Mouse (Mus musculus) hindbrain, embryonic 16.5 days (tissue): ENCODE measurements around the gene Gm10639. TPM values are rescaled to one million over a fixed set of nuclear protein-coding genes. Genes with fewer than 3 reads are reported as not detected.
A peak's percentile ranks its signal among the peaks of the same experiment; 100 is the strongest.
"Not testable (repeated sequence)": the region's sequence is repeated elsewhere in the genome, so short reads cannot be mapped to it uniquely, and the experiment has no call there.

Experiments
- ATAC-seq: fragments of 200-750 bp; cut with Nextera tagmentation; 2 replicates; pipeline ENCODE4 v1.8.0; 2017; ENCODE audit warnings: moderate TSS enrichment, moderate library complexity
- H3K27ac ChIP-seq: fragments of 300-500 bp; sonication (generic); 2 replicates; pipeline ENCODE4 v1.5.1; 2014; ENCODE audit warnings: low read depth, mild to moderate bottlenecking, control low read depth, low read length, moderate library complexity
- H3K27me3 ChIP-seq: fragments of 300-500 bp; sonication (generic); replicated peaks from 2 replicates; pipeline ENCODE4 v1.6.1; 2014; ENCODE audit warnings: low read length; ENCODE audit not compliant: control insufficient read depth, insufficient read depth
- H3K36me3 ChIP-seq: fragments of 300-500 bp; sonication (generic); 2 replicates; pipeline ENCODE4 v1.6.1; 2014; ENCODE audit warnings: mild to moderate bottlenecking, low read length, moderate library complexity, mixed read lengths; ENCODE audit not compliant: control insufficient read depth, insufficient read depth
- H3K4me1 ChIP-seq: fragments of 300-500 bp; sonication (generic); 2 replicates; pipeline ENCODE4 v1.6.1; 2014; ENCODE audit warnings: low read depth, low read length; ENCODE audit not compliant: control insufficient read depth, insufficient read depth
- H3K4me2 ChIP-seq: fragments of 300-500 bp; sonication (generic); 2 replicates; pipeline ENCODE4 v1.6.1; 2014; ENCODE audit warnings: mild to moderate bottlenecking, low read length, control low read depth, moderate library complexity
- H3K4me3 ChIP-seq: fragments of 300-500 bp; sonication (generic); 2 replicates; pipeline ENCODE4 v1.5.1; 2014; ENCODE audit warnings: mild to moderate bottlenecking, low read length, control low read depth, moderate library complexity
- H3K9ac ChIP-seq: fragments of 300-500 bp; sonication (generic); 2 replicates; pipeline ENCODE4 v1.6.1; 2014; ENCODE audit warnings: low read depth, mild to moderate bottlenecking, control low read depth, low read length, moderate library complexity
- H3K9me3 ChIP-seq: fragments of 300-500 bp; sonication (generic); 2 replicates; pipeline ENCODE4 v1.6.1; 2014; ENCODE audit warnings: mild to moderate bottlenecking, low read length, moderate library complexity; ENCODE audit not compliant: control insufficient read depth
- WGBS: fragments of 180-500 bp; shearing (Covaris S2); extraction: QIAGEN DNeasy Blood & Tissue Kit; methylation state at CpG from one replicate; pipeline ENCODE4 v1.1.7; 2014; 5-methylcytosine and 5-hydroxymethylcytosine counted together
- polyA plus RNA-seq: library from polyadenylated mRNA; unstranded; fragments of >200 nt; fragmentation: Nextera tagmentation; extraction: Ambion mirVana; gene quantifications from 2 replicates; pipeline ENCODE4 v1.2.1, GENCODE M21; 2015

The Gm10639 gene
- polyA plus RNA-seq, 1 experiment from 2014 or later = not detected

DNA sequence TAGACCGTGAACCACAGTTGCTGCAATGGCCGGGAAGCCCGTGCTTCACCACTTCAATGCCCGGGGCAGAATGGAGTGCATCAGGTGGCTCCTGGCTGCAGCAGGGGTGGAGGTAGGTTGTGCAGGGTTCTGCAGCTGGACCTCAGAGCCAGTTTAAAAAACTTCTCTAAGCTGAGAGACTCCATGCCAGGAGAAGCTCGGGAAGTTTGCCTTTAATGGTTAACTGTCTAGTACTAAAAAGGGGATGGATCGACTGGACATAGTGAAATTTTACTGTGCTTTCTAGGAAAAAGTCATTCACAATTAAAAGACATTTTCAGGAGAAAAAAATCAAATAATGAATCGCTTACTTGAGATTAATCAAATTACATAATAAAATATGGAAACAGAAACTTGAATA, 5.1 kb downstream of the Gm10639 start:
- H3K9me3 ChIP-seq, H3K27ac ChIP-seq, H3K36me3 ChIP-seq, H3K27me3 ChIP-seq, H3K4me3 ChIP-seq, ATAC-seq, H3K4me1 ChIP-seq, H3K4me2 ChIP-seq, H3K9ac ChIP-seq: not testable (repeated sequence)
- WGBS = 86% methylated on average over 5 of the region's 7 CpGs

GRCm38 (mm10) chr9:78296089-78296488, 6.4 kb downstream of the Gm10639 start:
- not testable (repeated sequence) for H3K27ac ChIP-seq, H3K4me3 ChIP-seq, H3K4me1 ChIP-seq, ATAC-seq, H3K36me3 ChIP-seq, H3K9ac ChIP-seq, H3K27me3 ChIP-seq, H3K9me3 ChIP-seq, H3K4me2 ChIP-seq
- WGBS = 15% methylated on average over 6 of the region's 6 CpGs

DNA sequence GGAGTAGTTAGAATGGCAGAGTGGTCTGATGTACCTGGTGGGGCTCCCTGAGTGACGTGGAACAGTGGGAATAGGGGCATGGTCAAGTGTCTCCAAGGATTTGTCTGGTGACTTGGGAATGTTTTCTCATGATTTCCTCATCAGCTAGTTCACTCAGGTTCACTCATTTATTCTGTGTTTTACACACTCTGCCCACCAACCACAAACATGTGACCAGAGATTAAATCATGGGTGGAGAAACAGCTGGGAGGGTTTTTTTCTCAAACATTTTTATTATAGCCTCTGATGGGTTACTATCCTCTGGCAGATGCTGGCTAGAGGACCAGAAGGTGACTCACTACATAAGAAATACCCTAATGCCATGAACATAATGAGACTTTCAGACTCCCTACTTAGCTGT, 8.5 kb downstream of the Gm10639 start:
- Histone ChIP-seq H3K9ac (no peak overlapping the region), H3K9me3 (no peaks in the 10 kb centered on the region), H3K27ac (no peak overlapping the region), H3K36me3 (no peaks in the 10 kb centered on the region), H3K4me3 (no peak overlapping the region), H3K4me2 (no peak overlapping the region), H3K4me1 (no peaks in the 10 kb centered on the region), H3K27me3 (no peaks in the 10 kb centered on the region)
- 100% methylated on average over 1 of the region's 1 CpGs for WGBS
- no peak for ATAC-seq

DNA sequence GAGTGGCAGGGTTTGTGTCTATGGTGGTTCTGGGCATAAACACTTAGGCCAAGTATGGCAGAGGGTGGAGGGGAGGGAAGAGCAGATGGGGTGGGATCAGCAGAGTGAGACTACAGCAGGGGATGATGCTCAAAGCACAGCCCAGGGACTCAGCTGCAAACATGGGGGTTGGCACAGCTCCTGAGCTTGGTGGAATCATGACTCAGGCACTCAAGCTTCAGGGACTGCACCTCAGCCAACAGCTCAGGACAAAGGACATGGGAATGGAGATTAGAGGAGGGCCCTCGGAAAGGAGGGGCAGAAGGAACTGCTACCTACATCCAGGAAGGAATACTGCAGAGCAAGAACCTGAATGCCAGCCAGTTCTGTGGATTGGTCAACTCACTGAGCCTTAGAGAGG, 9.4 kb downstream of the Gm10639 start:
- not testable (repeated sequence) for H3K9ac ChIP-seq, H3K9me3 ChIP-seq, ATAC-seq, H3K4me2 ChIP-seq, H3K27ac ChIP-seq, H3K4me3 ChIP-seq, H3K4me1 ChIP-seq, H3K36me3 ChIP-seq, H3K27me3 ChIP-seq
- WGBS = 63% methylated on average over 1 of the region's 1 CpGs

- H3K9me3 ChIP-seq, ATAC-seq, H3K27me3 ChIP-seq, H3K36me3 ChIP-seq, H3K4me2 ChIP-seq, H3K9ac ChIP-seq, H3K4me3 ChIP-seq, H3K4me1 ChIP-seq, H3K27ac ChIP-seq: not testable (repeated sequence)
- WGBS = 88% methylated on average over 3 of the region's 3 CpGs
Observed at GRCm38 (mm10) chr9:78308122-78308521, 18.4 kb downstream of the Gm10639 start.

- Histone ChIP-seq H3K4me3 (no peak within 1 kb of the TSS), H3K36me3 (no peaks in the 10 kb centered on the region), H3K9ac (no peak within 1 kb of the TSS), H3K27me3 (no peaks in the 10 kb centered on the region), H3K4me2 (no peak within 1 kb of the TSS), H3K4me1 (no peaks in the 10 kb centered on the region), H3K9me3 (no peaks in the 10 kb centered on the region), H3K27ac (no peak within 1 kb of the TSS)
- no peak for ATAC-seq
- WGBS = 95% methylated on average over 2 of the region's 2 CpGs
Observed at GRCm38 (mm10) chr9:78314696-78315095, 25.0 kb downstream of the Gm10639 start, which contains the start of gene Omt2a. Gene Omt2a (minus strand): TSS chr9:78314796.

DNA sequence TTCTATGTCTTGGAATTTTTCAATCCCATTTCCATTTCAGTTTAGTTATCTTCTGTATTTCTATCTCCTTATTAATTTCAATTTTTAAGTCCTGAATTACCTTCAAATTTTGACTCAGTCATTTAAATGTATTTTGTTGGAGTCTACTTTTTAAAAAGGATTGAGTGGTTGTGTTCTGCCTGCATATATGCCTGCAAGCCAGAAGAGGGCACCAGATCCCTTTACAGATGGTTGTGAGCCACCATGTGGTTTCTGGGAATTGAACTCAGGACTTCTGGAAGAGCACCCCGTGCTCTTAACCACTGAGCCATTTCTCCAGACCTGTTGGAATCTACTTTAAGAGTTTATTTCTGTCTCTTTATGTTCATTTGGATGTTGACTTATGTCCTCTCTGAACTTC, 29.8 kb downstream of the Gm10639 start:
- H3K36me3 ChIP-seq = no peaks in the 10 kb centered on the region
- H3K4me1 ChIP-seq = no peaks in the 10 kb centered on the region
- H3K27me3 ChIP-seq = no peaks in the 10 kb centered on the region
- no peaks in the 10 kb centered on the region for H3K9me3 ChIP-seq
- no peak overlapping the region for H3K9ac ChIP-seq
- H3K27ac ChIP-seq = no peak overlapping the region
- no peak for ATAC-seq
- WGBS = 38% methylated on average over 1 of the region's 1 CpGs
- H3K4me2 ChIP-seq = no peak overlapping the region
- H3K4me3 ChIP-seq = no peak overlapping the region

GRCm38 (mm10) chr9:78327289-78327688, 37.6 kb downstream of the Gm10639 start, which contains the start of gene Omt2b:
Gene Omt2b (plus strand): TSS chr9:78327589.
- not testable (repeated sequence) for H3K27ac ChIP-seq, H3K9ac ChIP-seq, H3K4me2 ChIP-seq, ATAC-seq, H3K4me3 ChIP-seq, H3K27me3 ChIP-seq, H3K36me3 ChIP-seq, H3K4me1 ChIP-seq, H3K9me3 ChIP-seq
- 60% methylated on average over 1 of the region's 1 CpGs for WGBS

- not testable (repeated sequence) for H3K9me3 ChIP-seq, H3K27ac ChIP-seq, H3K4me2 ChIP-seq, H3K4me3 ChIP-seq, H3K36me3 ChIP-seq, H3K9ac ChIP-seq, H3K27me3 ChIP-seq, H3K4me1 ChIP-seq, ATAC-seq
Observed at GRCm38 (mm10) chr9:78337050-78337449, 47.3 kb downstream of the Gm10639 start.

GRCm38 (mm10) chr9:78340324-78340723, 50.6 kb downstream of the Gm10639 start:
- H3K4me3 ChIP-seq, H3K27me3 ChIP-seq, H3K36me3 ChIP-seq, H3K27ac ChIP-seq, H3K9ac ChIP-seq, H3K9me3 ChIP-seq, H3K4me1 ChIP-seq: not testable (repeated sequence)
- peak; percentile 56; the same call in 1 of the 2 replicates for ATAC-seq
- 11% methylated on average over 8 of the region's 8 CpGs for WGBS
- peak overlapping the region; percentile 23; the same call in 1 of the 2 replicates for H3K4me2 ChIP-seq
